Mouse (Mus musculus) cerebellum, adult 2 months (tissue): ENCODE measurements around the gene Parvb.

Source experiments
- CTCF ChIP-seq: fragments of 200-500 bp; IDR thresholded peaks from 2 replicates; pipeline ENCODE4 v1.5.1; 2011; ENCODE audit warnings: low read depth, mild to moderate bottlenecking, control low read depth, low read length, moderate library complexity, borderline replicate concordance; ENCODE audit not compliant: insufficient read depth
- POLR2A ChIP-seq: fragments of 200-500 bp; IDR thresholded peaks from 2 replicates; pipeline ENCODE4 v1.6.1; 2011; ENCODE audit warnings: low read length, control low read depth, borderline replicate concordance; ENCODE audit not compliant: insufficient read depth

DNA sequence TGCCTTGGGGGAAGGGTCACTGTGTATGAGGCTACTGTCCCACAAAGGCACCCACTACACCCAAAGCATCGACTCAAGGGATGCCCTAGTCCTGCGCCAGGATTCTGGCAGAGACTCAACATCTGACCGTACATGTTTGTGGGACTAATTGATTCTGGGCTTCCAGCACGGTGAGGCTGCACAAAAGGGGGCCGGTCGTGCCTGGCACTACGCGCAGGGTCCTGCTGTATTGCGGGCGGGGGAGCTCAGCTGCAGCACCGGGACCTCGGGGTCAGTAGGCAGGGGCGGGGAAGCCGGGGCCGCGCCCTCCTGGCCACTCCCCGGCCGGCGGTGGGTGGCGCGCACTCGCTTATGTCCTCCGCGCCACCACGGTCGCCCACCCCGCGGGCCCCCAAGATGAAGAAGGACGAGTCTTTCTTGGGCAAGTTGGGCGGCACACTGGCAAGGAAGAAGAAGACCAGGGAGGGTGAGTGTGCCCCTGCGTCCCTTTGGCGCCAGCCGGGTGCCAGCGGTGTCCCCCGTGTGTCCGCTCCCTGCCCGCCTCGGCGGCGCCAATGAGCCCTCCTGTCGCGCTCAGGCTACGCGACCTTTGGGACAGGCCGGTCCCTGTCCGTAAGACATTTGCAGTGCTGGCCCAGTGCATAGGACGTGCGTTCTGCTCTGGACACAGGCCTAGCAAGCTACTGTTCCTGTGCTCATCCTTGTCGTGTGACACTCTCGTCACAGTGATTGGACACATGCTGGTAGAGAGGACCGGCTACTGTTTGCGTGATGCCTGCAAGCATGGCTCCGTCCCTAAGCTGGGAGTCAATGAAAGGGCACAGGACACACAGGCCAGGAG is at the start of gene Parvb:
- TF ChIP-seq CTCF (no peak), POLR2A (peak; percentile 53; the same call in 1 of the 2 replicates)
